Mouse (Mus musculus) heart, adult 2 months (tissue): ENCODE results near the gene Tasp1.

ENCODE experiments used
- CTCF ChIP-seq: fragments of 200-600 bp; IDR thresholded peaks from 2 replicates; pipeline ENCODE4 v1.8.1; 2022; ENCODE audit warnings: antibody characterized with exemption, mild to moderate bottlenecking, moderate library complexity
- POLR2A ChIP-seq: fragments of 200-500 bp; IDR thresholded peaks from 2 replicates; pipeline ENCODE4 v1.6.1; 2011; ENCODE audit warnings: mild to moderate bottlenecking, low read depth, low read length, control low read depth; ENCODE audit not compliant: insufficient read depth

- TF ChIP-seq POLR2A (no peak), CTCF (no peak)
These were observed 99.2 kb downstream of the Tasp1 start for GRCm38 (mm10) chr2:139967451-139967850.
